13 mouse cellular contexts compared by ENCODE assay signal in the genomic region with DNA sequence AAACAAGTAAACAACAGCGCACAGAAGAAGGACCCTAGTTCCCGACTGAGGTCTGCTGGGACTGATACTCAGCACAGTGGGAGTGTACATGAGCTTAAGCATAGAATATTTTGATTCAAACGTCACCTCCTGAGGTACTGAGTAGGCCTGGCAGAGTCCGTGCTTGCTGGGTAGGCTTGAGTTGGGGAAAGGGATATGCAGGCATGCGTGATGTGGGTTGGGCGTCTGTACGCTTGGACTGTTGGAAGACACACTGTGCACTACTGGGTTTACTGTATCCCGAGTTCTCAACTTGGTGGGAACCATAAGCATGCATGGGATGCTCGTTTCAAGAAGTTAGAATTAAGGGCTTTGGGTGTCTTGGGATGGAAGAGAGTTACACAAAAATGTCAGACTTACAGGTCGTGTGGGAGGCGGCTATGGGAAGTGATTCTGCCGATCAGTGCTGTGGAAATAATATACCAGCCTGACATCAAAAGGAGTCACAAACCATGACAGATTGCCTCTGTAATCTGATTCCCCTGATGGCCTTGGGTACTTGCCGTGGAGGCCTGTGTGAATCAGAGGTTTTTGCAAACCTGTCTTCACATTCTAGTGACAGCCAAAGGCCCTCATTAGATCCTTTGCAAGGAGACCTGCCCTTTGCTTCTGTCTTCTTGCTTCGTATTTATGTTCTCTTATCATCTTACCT.
DNase-seq lines count a peak whose midpoint lies in the region; ATAC-seq and TF ChIP-seq lines count a peak whose summit lies in the region.
"Had no signal": no experiment of that assay in that cellular context is flagged by ENCODE, and none has a peak within 500 bp of the region (broad histone marks: within the 10 kb centered on the region; RNA-seq: fewer than 3 reads in every experiment).

No protein-coding gene starts in this region.

- no peak overlapping the region for H3K4me3 ChIP-seq in kidney, postnatal 0 days (replicated peaks; ENCODE audit: low read depth, low read length)
- no peak overlapping the region for H3K4me3 ChIP-seq in neural tube, embryonic 15.5 days (replicated peaks)
- H3K4me3 ChIP-seq in forebrain, embryonic 16.5 days (replicated peaks; ENCODE audit: low read length), result no peak overlapping the region
- H3K4me3 ChIP-seq: erythroblast, embryonic 14.5 days; lung, embryonic 15.5 days; midbrain, embryonic 13.5 days had no signal

- H3K9ac ChIP-seq in kidney, postnatal 0 days (ENCODE audit: low read depth, low read length), result no peak overlapping the region
- no peak overlapping the region for H3K9ac ChIP-seq in neural tube, embryonic 15.5 days (replicated peaks)
- no peak overlapping the region for H3K9ac ChIP-seq in forebrain, embryonic 16.5 days (replicated peaks; ENCODE audit: low read depth, low read length)
- H3K9ac ChIP-seq: lung, embryonic 15.5 days; midbrain, embryonic 13.5 days had no signal

- H3K4me2 ChIP-seq in kidney, postnatal 0 days (ENCODE audit: low read length), result no peak overlapping the region
- no peak overlapping the region for H3K4me2 ChIP-seq in neural tube, embryonic 15.5 days
- no peak overlapping the region for H3K4me2 ChIP-seq in forebrain, embryonic 16.5 days (ENCODE audit: low read length)
- H3K4me2 ChIP-seq: lung, embryonic 15.5 days; midbrain, embryonic 13.5 days had no signal

- WGBS in kidney, postnatal 0 days, result 31% methylated on average over 14 of the region's 14 CpGs
- WGBS in neural tube, embryonic 15.5 days, result 61% methylated on average over 14 of the region's 14 CpGs
- WGBS in forebrain, embryonic 16.5 days, result 65% methylated on average over 14 of the region's 14 CpGs

- TF ChIP-seq CTCF in kidney, postnatal 0 days (IDR thresholded peaks at IDR 0.05; ENCODE audit: low read depth), result no peak

- no peaks in the 10 kb centered on the region for H3K36me3 ChIP-seq in kidney, postnatal 0 days (ENCODE audit: insufficient read depth, low read length)
- H3K36me3 ChIP-seq in neural tube, embryonic 15.5 days, result no peaks in the 10 kb centered on the region
- H3K36me3 ChIP-seq in forebrain, embryonic 16.5 days (ENCODE audit: control insufficient read depth, insufficient read depth), result no peaks in the 10 kb centered on the region
- H3K36me3 ChIP-seq: lung, embryonic 15.5 days; midbrain, embryonic 13.5 days had no signal

- peak; percentile 40; the same call in 1 of the 2 replicates for ATAC-seq in kidney, postnatal 0 days (replicated peaks; ENCODE audit: low FRiP score, low read depth)
- no peak for ATAC-seq in neural tube, embryonic 15.5 days (ENCODE audit: low FRiP score)
- ATAC-seq in forebrain, embryonic 16.5 days, result no peak
- ATAC-seq: midbrain, embryonic 13.5 days had no signal

- no peaks in the 10 kb centered on the region for H3K27me3 ChIP-seq in kidney, postnatal 0 days (ENCODE audit: insufficient read depth, low read length)
- H3K27me3 ChIP-seq in neural tube, embryonic 15.5 days (replicated peaks), result no peaks in the 10 kb centered on the region
- no peaks in the 10 kb centered on the region for H3K27me3 ChIP-seq in forebrain, embryonic 16.5 days (replicated peaks; ENCODE audit: control insufficient read depth, insufficient read depth, low read length)
- H3K27me3 ChIP-seq: lung, embryonic 15.5 days; midbrain, embryonic 13.5 days had no signal

- 0 out of 2 replicates have a peak, but pooled peaks cover 2% of the 10 kb centered on the region for H3K4me1 ChIP-seq in kidney, postnatal 0 days (replicated peaks; ENCODE audit: insufficient read depth, low read length)
- peaks cover 63% of the 10 kb centered on the region for H3K4me1 ChIP-seq in neural tube, embryonic 15.5 days
- H3K4me1 ChIP-seq in forebrain, embryonic 16.5 days (replicated peaks; ENCODE audit: control insufficient read depth, insufficient read depth, low read length), result peaks cover 17% of the 10 kb centered on the region
- H3K4me1 ChIP-seq: lung, embryonic 15.5 days had no signal

- H3K27ac ChIP-seq in kidney, postnatal 0 days, result 0 out of 2 replicates have a peak overlapping the region, but pooled peaks have one; percentile 3
- H3K27ac ChIP-seq in neural tube, embryonic 15.5 days (replicated peaks), result 0 out of 2 replicates have a peak overlapping the region, but pooled peaks have one; percentile 6
- H3K27ac ChIP-seq in forebrain, embryonic 16.5 days (ENCODE audit: low read length), result no peak overlapping the region
- H3K27ac ChIP-seq: lung, embryonic 15.5 days had no signal

- H3K9me3 ChIP-seq in kidney, postnatal 0 days (replicated peaks; ENCODE audit: low read length), result no peaks in the 10 kb centered on the region
- H3K9me3 ChIP-seq in neural tube, embryonic 15.5 days (replicated peaks), result no peaks in the 10 kb centered on the region
- H3K9me3 ChIP-seq in forebrain, embryonic 16.5 days (ENCODE audit: control insufficient read depth, low read length), result no peaks in the 10 kb centered on the region
- H3K9me3 ChIP-seq: lung, embryonic 15.5 days; midbrain, embryonic 13.5 days had no signal

- peak; percentile 82 for DNase-seq in kidney, postnatal 0 days (ENCODE audit: low spot score)
- DNase-seq in kidney, postnatal 14 days, result no peak
- peak; percentile 70 for DNase-seq in adrenal gland, postnatal 14 days
- peak; percentile 49 for DNase-seq in forelimb bud, embryonic 11.5 days (ENCODE audit: low read depth, low spot score)
- no peak for DNase-seq in layer of hippocampus, postnatal 36 days
- no peak for DNase-seq in left cerebral cortex, adult 11 months (ENCODE audit: low spot score)
- DNase-seq: cerebellum, adult 2 months; kidney, adult 18-20 months had no signal

Comparison
In these comparisons a context has a peak if more than half of its experiments do, and no peak if none do; other contexts are left out.
1. DNase-seq: peak in kidney, postnatal 0 days (single experiment), adrenal gland, postnatal 14 days (single experiment) and forelimb bud, embryonic 11.5 days (single experiment); none in kidney, postnatal 14 days (single experiment), layer of hippocampus, postnatal 36 days (0 of 2) and left cerebral cortex, adult 11 months (single experiment).